Mouse (Mus musculus): ENCODE results near the gene Amh.

Gene Amh

GRCm38 (mm10) chr10:80787517-80787916, 17.5 kb upstream of the Amh start:
- DNase-seq (ENCODE audit: low spot score in 2 of 2) = no peak

DNA sequence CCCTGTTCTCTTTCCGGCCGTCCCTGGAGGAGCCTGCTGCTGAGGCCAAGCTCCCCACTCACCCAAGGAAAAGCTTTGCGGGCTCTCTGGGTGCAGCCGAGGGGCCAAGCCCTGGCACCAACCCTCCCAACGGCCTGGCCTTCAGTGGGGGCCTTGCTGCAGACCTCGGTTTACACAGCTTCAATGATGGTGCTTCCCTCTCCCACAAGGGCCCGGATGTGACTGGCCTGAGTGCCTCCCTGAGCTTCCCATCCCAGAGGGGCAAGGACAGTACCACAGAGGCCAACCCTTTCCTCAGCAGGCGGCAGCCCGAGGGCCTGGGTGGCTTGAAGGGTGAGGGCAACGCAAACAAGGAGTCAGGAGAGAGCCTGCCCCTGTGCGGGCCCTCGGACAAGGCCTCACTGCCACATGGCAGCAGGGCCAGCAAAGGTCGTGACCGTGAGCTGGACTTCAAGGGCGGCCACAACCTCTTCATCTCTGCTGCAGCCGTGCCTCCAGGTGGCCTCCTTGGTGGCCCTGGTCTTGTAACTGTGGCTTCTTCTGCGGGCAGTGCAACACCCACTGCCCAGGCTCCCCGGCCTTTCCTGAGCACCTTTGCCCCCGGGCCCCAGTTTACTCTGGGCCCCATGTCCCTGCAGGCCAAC, 14.2 kb upstream of the Amh start:
- no peak for DNase-seq (ENCODE audit: low spot score in 2 of 2)

GRCm38 (mm10) chr10:80791476-80792174, 13.4 kb upstream of the Amh start:
- no peak for DNase-seq (ENCODE audit: low spot score in 2 of 2)

- DNase-seq (ENCODE audit: low spot score in 2 of 2) = peak in 1 of 2 experiments; percentile 53
Observed at GRCm38 (mm10) chr10:80792175-80793032, 12.6 kb upstream of the Amh start.

DNA sequence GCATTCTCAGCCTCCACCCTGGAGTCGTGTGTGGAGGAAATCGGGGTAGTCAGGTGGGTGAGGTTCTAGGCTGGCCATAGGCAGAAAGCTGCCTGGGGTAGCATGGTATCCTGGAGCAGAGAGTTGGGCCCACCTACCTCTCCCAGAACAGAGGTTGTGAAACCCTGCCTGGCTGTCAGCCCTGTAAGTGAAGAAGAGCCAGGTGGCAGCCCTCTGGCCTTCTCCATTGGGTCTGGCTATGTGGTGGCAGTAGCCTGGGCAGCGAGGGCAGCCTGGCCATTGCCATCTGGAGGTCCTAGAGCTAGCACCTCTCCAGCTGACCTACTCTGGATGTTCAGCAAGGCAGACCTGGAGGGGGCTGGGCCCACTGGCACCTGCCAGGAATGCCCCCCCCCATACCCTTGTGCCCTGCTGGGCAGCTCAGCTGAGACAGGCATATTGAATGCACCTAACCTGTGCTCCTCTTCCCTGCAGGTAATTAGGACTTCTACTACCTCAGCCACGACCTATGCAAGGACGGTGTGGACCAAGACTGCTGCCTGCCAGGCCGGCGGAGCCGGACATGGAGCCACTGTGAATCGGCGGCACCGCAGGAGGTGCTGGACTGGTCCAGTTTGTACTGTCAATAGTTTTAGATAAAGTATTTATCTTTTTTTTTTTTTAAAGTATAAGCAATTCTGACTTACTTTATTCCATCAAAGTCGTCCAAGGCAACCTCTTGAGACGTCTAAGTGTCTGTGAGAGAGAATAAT, 11.8 kb upstream of the Amh start:
- no peak for DNase-seq (ENCODE audit: low spot score in 2 of 2)

DNA sequence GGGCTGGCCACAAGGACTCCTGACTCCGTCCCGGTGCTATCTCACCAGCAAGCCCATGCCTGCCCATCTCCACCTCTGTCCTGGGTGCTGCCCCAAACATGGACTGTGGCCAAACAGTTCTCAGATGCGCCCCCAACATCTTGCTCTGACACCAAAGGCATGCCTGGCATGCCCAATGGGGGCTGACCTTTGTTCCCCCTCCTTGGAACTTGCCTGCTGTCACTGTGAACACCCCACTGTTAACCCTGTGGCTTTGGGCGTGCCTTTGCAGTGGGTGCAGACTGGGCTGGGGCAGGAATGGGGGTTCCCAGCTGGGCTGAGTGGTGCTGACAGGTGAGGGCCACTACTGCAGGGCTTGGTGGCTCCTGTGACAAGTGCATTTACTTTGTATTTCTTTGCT, 11.2 kb upstream of the Amh start:
- DNase-seq (ENCODE audit: low spot score in 2 of 2) = no peak

- no peak for DNase-seq (ENCODE audit: low spot score in 2 of 2)
Observed at GRCm38 (mm10) chr10:80794750-80795149, 10.3 kb upstream of the Amh start.

- no peak for DNase-seq (ENCODE audit: low spot score in 2 of 2)
Observed at GRCm38 (mm10) chr10:80796307-80796848, 8.7 kb upstream of the Amh start.

- no peak for DNase-seq (ENCODE audit: low spot score in 2 of 2)
Observed at GRCm38 (mm10) chr10:80797186-80798149, 7.6 kb upstream of the Amh start.

DNA sequence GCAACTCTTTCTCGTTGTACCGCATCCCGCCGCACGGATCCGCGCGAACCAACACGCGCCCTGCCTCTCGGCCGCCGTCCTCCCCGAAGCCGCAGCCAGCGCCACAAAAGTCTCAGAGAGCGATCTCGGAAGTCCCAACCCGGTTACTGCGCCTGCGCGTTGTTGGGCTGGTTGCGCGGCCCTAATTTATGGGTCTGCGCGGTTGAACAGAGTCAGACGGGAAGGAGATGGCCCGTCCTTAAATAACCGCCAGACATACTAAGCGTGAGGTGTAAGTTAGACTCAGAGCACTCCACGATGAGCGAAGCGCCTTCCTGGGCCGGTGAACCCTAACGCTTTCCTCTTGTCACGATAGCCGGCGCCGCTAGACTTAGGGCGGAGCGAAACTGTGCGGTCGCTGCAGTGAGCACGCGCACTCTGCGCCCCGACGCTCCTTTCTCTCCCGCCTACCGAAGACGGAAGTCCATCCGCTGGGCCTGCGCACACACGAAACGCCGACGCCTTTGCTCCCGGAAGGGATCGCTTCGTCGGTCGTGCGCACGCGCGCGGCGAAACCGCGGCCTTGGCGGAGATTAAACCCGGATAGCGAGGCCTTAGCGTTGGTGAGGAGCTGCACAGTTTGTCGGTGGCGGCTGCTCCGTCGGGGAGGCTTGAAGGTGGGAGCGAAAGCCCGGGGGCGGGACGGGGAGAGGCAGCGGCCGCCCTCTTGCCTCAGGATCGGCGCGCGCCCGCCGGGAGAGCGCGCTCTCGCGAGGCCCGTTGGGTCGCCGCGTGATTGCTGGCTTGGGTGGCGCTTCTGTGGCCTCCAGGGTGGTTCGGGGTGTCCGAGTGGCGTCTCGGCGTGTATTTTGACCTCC, 6.7 kb upstream of the Amh start, which contains the start of the genes Sf3a2 and Plekhj1:
Gene Sf3a2 (plus strand): TSS at position 49 of the 857 bp plus-strand sequence.
Gene Plekhj1 (minus strand): TSS at position 477 of the 857 bp plus-strand sequence.
- DNase-seq (ENCODE audit: low spot score in 2 of 2) = peak; percentile 89 to 95

DNA sequence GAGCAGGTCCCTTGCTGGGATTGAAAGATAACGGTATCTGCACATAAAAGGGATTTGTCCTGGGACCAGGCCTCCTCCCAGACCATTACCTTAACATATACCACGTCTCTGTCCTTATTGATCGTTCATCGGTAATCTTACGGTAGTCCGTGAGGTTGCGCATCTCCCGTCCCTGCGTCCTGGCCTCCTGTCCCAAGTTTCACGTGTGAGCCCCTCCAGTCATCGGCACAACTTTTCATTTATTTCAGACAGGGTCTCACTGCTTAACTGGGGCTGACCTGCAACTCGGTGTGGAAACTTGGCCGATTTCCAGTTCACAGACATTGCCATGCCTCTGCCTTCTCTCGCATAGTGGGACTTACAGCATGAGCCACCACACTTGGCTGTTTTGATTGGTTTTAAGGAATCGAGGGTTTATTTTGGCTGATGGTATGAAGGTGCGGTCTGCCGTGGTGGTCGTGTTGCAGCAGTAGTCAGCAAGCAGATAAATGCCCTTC, 5.9 kb upstream of the Amh start:
- no peak for DNase-seq (ENCODE audit: low spot score in 2 of 2)

GRCm38 (mm10) chr10:80802204-80802912, 2.7 kb upstream of the Amh start:
- DNase-seq (ENCODE audit: low spot score in 2 of 2) = no peak

DNA sequence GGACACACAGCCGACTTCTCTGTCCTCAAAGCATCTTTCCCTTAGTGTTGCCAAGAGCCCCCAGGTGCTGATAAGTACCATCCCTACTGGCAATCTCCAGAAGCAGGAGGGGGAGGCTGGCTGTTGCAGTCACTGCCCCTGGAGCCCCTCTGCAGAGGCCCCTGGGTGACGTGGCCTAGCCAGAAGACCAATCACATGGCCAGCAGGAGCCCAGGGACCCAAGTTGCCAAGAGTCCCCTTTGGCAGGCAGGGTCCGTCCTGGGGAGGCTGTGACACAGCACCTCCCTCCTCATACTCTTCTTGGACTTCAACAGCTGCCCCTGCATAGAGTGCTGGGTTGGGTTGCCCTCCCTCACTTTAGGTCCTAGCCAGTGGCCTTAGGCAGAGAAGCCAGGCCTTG, 2.0 kb upstream of the Amh start:
- DNase-seq (ENCODE audit: low spot score in 2 of 2) = no peak

- no peak for DNase-seq (ENCODE audit: low spot score in 2 of 2)
Observed at GRCm38 (mm10) chr10:80804340-80804739, 703 bp upstream of the Amh start.

DNA sequence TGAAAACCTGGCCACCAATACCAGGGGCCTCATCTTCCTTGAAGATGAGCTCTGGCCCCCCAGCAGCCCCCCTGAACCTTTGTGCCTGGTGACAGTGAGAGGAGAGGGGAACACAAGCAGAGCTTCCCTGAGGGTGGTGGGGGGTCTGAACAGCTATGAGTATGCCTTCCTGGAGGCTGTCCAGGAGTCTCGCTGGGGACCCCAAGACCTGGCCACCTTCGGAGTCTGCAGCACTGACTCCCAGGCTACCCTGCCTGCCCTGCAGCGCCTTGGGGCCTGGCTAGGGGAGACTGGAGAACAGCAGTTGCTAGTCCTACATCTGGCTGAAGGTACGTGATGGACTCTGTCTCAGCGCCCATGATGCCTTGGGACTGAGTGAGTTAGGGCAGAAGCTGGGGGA, 279 bp downstream of the Amh start:
- DNase-seq (ENCODE audit: low spot score in 2 of 2) = no peak

GRCm38 (mm10) chr10:80805925-80806324, 882 bp downstream of the Amh start:
- peak; percentile 77 to 85 for DNase-seq (ENCODE audit: low spot score in 2 of 2)

DNA sequence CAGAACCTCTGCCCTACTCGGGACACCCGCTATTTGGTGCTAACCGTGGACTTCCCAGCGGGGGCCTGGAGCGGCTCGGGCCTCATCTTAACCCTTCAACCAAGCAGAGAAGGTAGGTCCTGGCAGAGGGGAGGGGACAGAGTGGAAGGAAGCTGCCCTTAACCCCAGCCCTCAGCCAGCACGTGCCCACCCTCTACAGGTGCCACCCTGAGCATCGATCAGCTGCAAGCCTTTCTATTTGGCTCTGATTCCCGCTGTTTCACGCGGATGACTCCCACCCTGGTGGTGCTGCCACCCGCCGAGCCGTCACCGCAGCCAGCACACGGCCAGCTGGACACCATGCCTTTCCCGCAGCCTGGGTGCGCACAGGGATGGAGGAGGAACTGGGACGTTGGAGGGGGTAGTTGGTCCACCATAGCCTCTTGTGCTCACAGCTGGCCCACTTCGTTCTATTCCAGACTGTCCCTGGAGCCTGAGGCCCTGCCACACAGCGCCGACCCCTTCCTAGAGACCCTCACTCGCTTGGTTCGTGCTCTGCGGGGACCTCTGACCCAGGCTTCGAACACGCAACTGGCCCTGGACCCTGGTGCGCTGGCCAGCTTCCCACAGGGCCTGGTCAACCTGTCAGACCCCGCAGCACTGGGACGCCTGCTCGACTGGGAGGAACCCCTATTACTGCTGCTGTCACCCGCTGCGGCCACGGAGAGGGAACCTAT, 1.5 kb downstream of the Amh start:
- DNase-seq (ENCODE audit: low spot score in 2 of 2) = no peak
